Mouse (Mus musculus) bone marrow, adult 2 months (tissue): Measurements from ENCODE around the gene Trmt1. TPM values are rescaled to one million over a fixed set of nuclear protein-coding genes. Genes with fewer than 3 reads are reported as not detected.
A peak's percentile ranks its signal among the peaks of the same experiment; 100 is the strongest.
"Not testable (repeated sequence)": the region's sequence is repeated elsewhere in the genome, so short reads cannot be mapped to it uniquely, and the experiment has no call there.

ENCODE experiments used
- H3K27ac ChIP-seq: fragments of 200-500 bp; 2 replicates; pipeline ENCODE4 v1.5.1; 2012; ENCODE audit warnings: low read depth, mild to moderate bottlenecking, control low read depth, inconsistent platforms, low read length; ENCODE audit not compliant: control insufficient read depth, poor library complexity, insufficient read depth
- H3K4me1 ChIP-seq: fragments of 200-500 bp; 2 replicates; pipeline ENCODE4 v1.6.1; 2011; ENCODE audit warnings: low read length; ENCODE audit not compliant: control insufficient read depth, insufficient read depth
- H3K4me3 ChIP-seq: fragments of 200-500 bp; replicated peaks from 2 replicates; pipeline ENCODE3; 2011; ENCODE audit warnings: mild to moderate bottlenecking, low read depth, low read length, control low read depth; ENCODE audit not compliant: control insufficient read depth
- CTCF ChIP-seq: fragments of 200-500 bp; IDR thresholded peaks from 2 replicates; pipeline ENCODE4 v1.5.1; 2011; ENCODE audit warnings: low read length, control low read depth; ENCODE audit not compliant: control insufficient read depth, insufficient read depth
- POLR2A ChIP-seq: fragments of 200-500 bp; IDR thresholded peaks from 2 replicates; pipeline ENCODE4 v1.6.1; 2011; ENCODE audit warnings: low read depth, mild to moderate bottlenecking, control low read depth, low read length, borderline replicate concordance; ENCODE audit not compliant: control insufficient read depth
- WGBS: fragments of 180-500 bp; shearing (Covaris S2); methylation state at CpG from one replicate; pipeline ENCODE4 v1.1.7; 2018; 5-methylcytosine and 5-hydroxymethylcytosine counted together
- polyA plus RNA-seq: library from polyadenylated mRNA; stranded (reverse); fragments of >200 nt; gene quantifications from 2 replicates; pipeline ENCODE4 v1.2.4, GENCODE M21; 2011; ENCODE audit warnings: low replicate concordance; ENCODE audit not compliant: missing spikeins, insufficient read depth, insufficient read length

Gene Trmt1
- polyA plus RNA-seq, 1 experiment, result 134 TPM

- Histone ChIP-seq H3K27ac (peak overlapping the region; percentile 91), H3K4me3 (peak overlapping the region; percentile 78), H3K4me1 (peaks cover 5% of the 10 kb centered on the region)
- no peak for TF ChIP-seq CTCF
- no peak for TF ChIP-seq POLR2A
- WGBS, result under 1% methylated on average over 61 of the region's 61 CpGs
These were observed 24.0 kb upstream of the Trmt1 start for GRCm38 (mm10) chr8:84661961-84662571.

- Histone ChIP-seq H3K4me3 (peak within 1 kb of the TSS; percentile 78), H3K4me1 (peaks cover 5% of the 10 kb centered on the region), H3K27ac (peak within 1 kb of the TSS; percentile 91)
- TF ChIP-seq POLR2A (peak; percentile 98), CTCF (0 out of 2 replicates have a peak, but pooled peaks have one; percentile 11)
- WGBS, result under 1% methylated on average over 27 of the region's 27 CpGs
These were observed 23.5 kb upstream of the Trmt1 start, which contains the start of gene Ier2 for GRCm38 (mm10) chr8:84662581-84663065. Ier2 (minus strand) TSS chr8:84662852.

GRCm38 (mm10) chr8:84663483-84664327, 22.4 kb upstream of the Trmt1 start:
- WGBS, result 2% methylated on average over 43 of the region's 43 CpGs
- Histone ChIP-seq H3K4me3 (peak overlapping the region; percentile 80), H3K27ac (peak overlapping the region; percentile 91), H3K4me1 (peaks cover 5% of the 10 kb centered on the region)
- TF ChIP-seq CTCF, result no peak
- TF ChIP-seq POLR2A, result peak; percentile 65; the same call in 1 of the 2 replicates

GRCm38 (mm10) chr8:84664566-84665384, 21.3 kb upstream of the Trmt1 start:
- under 1% methylated on average over 29 of the region's 29 CpGs for WGBS
- peak; percentile 72; the same call in 1 of the 2 replicates for TF ChIP-seq POLR2A
- TF ChIP-seq CTCF, result peak; percentile 58; the same call in 1 of the 2 replicates
- H3K4me1 ChIP-seq, result peaks cover 4% of the 10 kb centered on the region
- peak overlapping the region; percentile 80 for H3K4me3 ChIP-seq
- peak overlapping the region; percentile 91 for H3K27ac ChIP-seq

- peak overlapping the region; percentile 80 for H3K4me3 ChIP-seq
- H3K27ac ChIP-seq, result peak overlapping the region; percentile 91
- 1% methylated on average over 14 of the region's 14 CpGs for WGBS
- TF ChIP-seq POLR2A (no peak), CTCF (no peak)
- H3K4me1 ChIP-seq, result peaks cover 2% of the 10 kb centered on the region; the same call in 1 of the 2 replicates
These were observed 20.7 kb upstream of the Trmt1 start for GRCm38 (mm10) chr8:84665385-84665893.

GRCm38 (mm10) chr8:84668081-84668480, 18.0 kb upstream of the Trmt1 start:
- TF ChIP-seq POLR2A (no peak), CTCF (no peak)
- 84% methylated on average over 1 of the region's 1 CpGs for WGBS
- H3K27ac ChIP-seq, result no peak overlapping the region
- peaks cover 2% of the 10 kb centered on the region; the same call in 1 of the 2 replicates for H3K4me1 ChIP-seq
- H3K4me3 ChIP-seq, result no peak overlapping the region

- WGBS, result 57% methylated on average over 6 of the region's 6 CpGs
- no peak overlapping the region for H3K27ac ChIP-seq
- H3K4me3 ChIP-seq, result no peak overlapping the region
- no peaks in the 10 kb centered on the region for H3K4me1 ChIP-seq
- TF ChIP-seq POLR2A (no peak), CTCF (no peak)
These were observed 17.2 kb upstream of the Trmt1 start for GRCm38 (mm10) chr8:84668731-84669485.

- not testable (repeated sequence) for H3K4me3 ChIP-seq, H3K4me1 ChIP-seq, H3K27ac ChIP-seq
- WGBS, result 80% methylated on average over 5 of the region's 5 CpGs
These were observed 15.7 kb upstream of the Trmt1 start for GRCm38 (mm10) chr8:84670295-84671006.
